Mouse (Mus musculus) limb, embryonic 14.5 days (tissue): ENCODE data around the gene Cep128. TPM values are rescaled to one million over a fixed set of nuclear protein-coding genes. Genes with fewer than 3 reads are reported as not detected.

ENCODE experiments used
- ATAC-seq: fragments of 200-750 bp; cut with Nextera tagmentation; 2 replicates; pipeline ENCODE4 v1.8.0; 2017; ENCODE audit warnings: low read depth, moderate number of reproducible peaks, moderate TSS enrichment; ENCODE audit not compliant: low FRiP score
- DNase-seq: peaks from one replicate; pipeline ENCODE4 v3.0.0-alpha.2; 2015; ENCODE audit warnings: low spot score
- H3K27ac ChIP-seq: fragments of 300-500 bp; sonication (generic); replicated peaks from 2 replicates; pipeline ENCODE4 v1.5.1; 2014; ENCODE audit warnings: low read depth, mild to moderate bottlenecking, low read length, moderate library complexity, mixed read lengths
- H3K27me3 ChIP-seq: fragments of 300-500 bp; sonication (generic); 2 replicates; pipeline ENCODE4 v1.6.1; 2014; ENCODE audit warnings: low read length, mixed read lengths; ENCODE audit not compliant: control insufficient read depth, insufficient read depth
- H3K36me3 ChIP-seq: fragments of 300-500 bp; sonication (generic); 2 replicates; pipeline ENCODE4 v1.6.1; 2014; ENCODE audit warnings: mild to moderate bottlenecking, low read length, moderate library complexity, mixed read lengths; ENCODE audit not compliant: control insufficient read depth, insufficient read depth
- H3K4me1 ChIP-seq: fragments of 300-500 bp; sonication (generic); 2 replicates; pipeline ENCODE4 v1.6.1; 2014; ENCODE audit warnings: antibody characterized with exemption, low read length, mixed read lengths; ENCODE audit not compliant: control insufficient read depth, insufficient read depth
- H3K4me2 ChIP-seq: fragments of 300-500 bp; sonication (generic); replicated peaks from 2 replicates; pipeline ENCODE4 v1.6.1; 2014; ENCODE audit warnings: low read depth, mild to moderate bottlenecking, low read length, moderate library complexity; ENCODE audit not compliant: severe bottlenecking
- H3K4me3 ChIP-seq: fragments of 300-500 bp; sonication (generic); replicated peaks from 2 replicates; pipeline ENCODE4 v1.5.1; 2014; ENCODE audit warnings: low read length
- H3K9ac ChIP-seq: fragments of 300-500 bp; sonication (generic); 2 replicates; pipeline ENCODE4 v1.6.1; 2014; ENCODE audit warnings: mild to moderate bottlenecking, low read depth, low read length, moderate library complexity; ENCODE audit not compliant: severe bottlenecking
- H3K9me3 ChIP-seq: fragments of 300-500 bp; sonication (generic); 2 replicates; pipeline ENCODE4 v1.6.1; 2016; ENCODE audit warnings: low read length; ENCODE audit not compliant: control insufficient read depth
- POLR2A ChIP-seq: fragments of 200-500 bp; IDR thresholded peaks from 2 replicates; pipeline ENCODE4 v1.8.0; 2012; ENCODE audit warnings: inconsistent platforms, mild to moderate bottlenecking, moderate library complexity, borderline replicate concordance; ENCODE audit not compliant: insufficient read depth, insufficient read length; ENCODE audit errors: extremely low read depth
- WGBS: fragments of 180-500 bp; shearing (Covaris S2); extraction: QIAGEN DNeasy Blood & Tissue Kit; methylation state at CpG from one replicate; pipeline ENCODE4 v1.1.7; 2014; 5-methylcytosine and 5-hydroxymethylcytosine counted together
- polyA plus RNA-seq, 2 experiments: library from polyadenylated mRNA; depleted of rRNA in 1 of 2; stranded (reverse) in 1 of 2; unstranded in 1 of 2; fragments of >200 nt; fragmentation: Nextera tagmentation in 1 of 2; extraction: Ambion mirVana in 1 of 2; gene quantifications; 2 replicates each; pipeline versions ENCODE4 v1.2.1 to v1.2.3; 2012 to 2014

Gene Cep128
- polyA plus RNA-seq, 2 experiments: 6.7 to 7.4 TPM

GRCm38 (mm10) chr12:91066286-91067082 lies 317.7 kb downstream of the Cep128 start:
- WGBS: 80% methylated on average over 5 of the region's 5 CpGs
- no peak overlapping the region for H3K27ac ChIP-seq
- ATAC-seq: no peak

GRCm38 (mm10) chr12:91065423-91065822 lies 318.8 kb downstream of the Cep128 start:
- H3K4me3 ChIP-seq: no peak overlapping the region
- no peaks in the 10 kb centered on the region for H3K9me3 ChIP-seq
- no peaks in the 10 kb centered on the region for H3K36me3 ChIP-seq
- no peak for ATAC-seq
- no peak overlapping the region for H3K27ac ChIP-seq
- H3K4me2 ChIP-seq: no peak overlapping the region
- 79% methylated on average over 3 of the region's 3 CpGs for WGBS
- no peaks in the 10 kb centered on the region for H3K4me1 ChIP-seq
- no peaks in the 10 kb centered on the region for H3K27me3 ChIP-seq
- no peak for TF ChIP-seq POLR2A
- no peak overlapping the region for H3K9ac ChIP-seq
- no peak for DNase-seq

More at GRCm38 (mm10) chr12:91066286-91067082, 317.7 kb downstream of the Cep128 start:
- Histone ChIP-seq H3K27me3 (no peaks in the 10 kb centered on the region), H3K9me3 (no peaks in the 10 kb centered on the region), H3K4me2 (no peak overlapping the region), H3K4me3 (no peak overlapping the region), H3K9ac (no peak overlapping the region), H3K4me1 (no peaks in the 10 kb centered on the region), H3K36me3 (no peaks in the 10 kb centered on the region)
- no peak for DNase-seq
- TF ChIP-seq POLR2A: no peak

GRCm38 (mm10) chr12:91064368-91064999 lies 319.7 kb downstream of the Cep128 start:
- TF ChIP-seq POLR2A: no peak
- Histone ChIP-seq H3K27ac (no peak overlapping the region), H3K4me3 (no peak overlapping the region), H3K9ac (no peak overlapping the region), H3K9me3 (no peaks in the 10 kb centered on the region), H3K27me3 (no peaks in the 10 kb centered on the region), H3K36me3 (no peaks in the 10 kb centered on the region), H3K4me1 (no peaks in the 10 kb centered on the region), H3K4me2 (no peak overlapping the region)
- ATAC-seq (no peak), DNase-seq (no peak)

GRCm38 (mm10) chr12:91063337-91064015 lies 320.7 kb downstream of the Cep128 start:
- Histone ChIP-seq H3K4me2 (no peak overlapping the region), H3K4me1 (no peaks in the 10 kb centered on the region), H3K27me3 (no peaks in the 10 kb centered on the region), H3K9me3 (no peaks in the 10 kb centered on the region), H3K36me3 (no peaks in the 10 kb centered on the region), H3K9ac (no peak overlapping the region), H3K27ac (no peak overlapping the region), H3K4me3 (no peak overlapping the region)
- 85% methylated on average over 4 of the region's 4 CpGs for WGBS
- TF ChIP-seq POLR2A: no peak
- DNase-seq (no peak), ATAC-seq (no peak)

GRCm38 (mm10) chr12:91062681-91063080 lies 321.5 kb downstream of the Cep128 start:
- no peak for DNase-seq
- H3K27ac ChIP-seq: no peak overlapping the region
- WGBS: 62% methylated on average over 4 of the region's 4 CpGs
- no peak overlapping the region for H3K4me3 ChIP-seq
- H3K4me1 ChIP-seq: no peaks in the 10 kb centered on the region
- no peak for TF ChIP-seq POLR2A
- H3K4me2 ChIP-seq: no peak overlapping the region
- ATAC-seq: no peak
- no peak overlapping the region for H3K9ac ChIP-seq
- no peaks in the 10 kb centered on the region for H3K27me3 ChIP-seq
- no peaks in the 10 kb centered on the region for H3K9me3 ChIP-seq
- no peaks in the 10 kb centered on the region for H3K36me3 ChIP-seq
